Mouse (Mus musculus) midbrain, embryonic 12.5 days (tissue): ENCODE measurements at regions not wholly inside any gene's neighbourhood (a gene's known extent, or its start where the extent isn't known, plus 50 kb on each side); places are given as distances from the start of the nearest gene placed in this dataset.

Experiments
- ATAC-seq: fragments of 200-750 bp; cut with Nextera tagmentation; 2 replicates; pipeline ENCODE4 v1.8.0; 2017; ENCODE audit warnings: low read depth, moderate TSS enrichment, moderate library complexity; ENCODE audit not compliant: low FRiP score
- H3K27ac ChIP-seq: fragments of 300-500 bp; sonication (generic); replicated peaks from 2 replicates; pipeline ENCODE4 v1.5.1; 2016; ENCODE audit warnings: mild to moderate bottlenecking
- H3K27me3 ChIP-seq: fragments of 300-500 bp; sonication (generic); 2 replicates; pipeline ENCODE4 v1.6.1; 2016; ENCODE audit warnings: mild to moderate bottlenecking
- H3K36me3 ChIP-seq: fragments of 300-500 bp; sonication (generic); 2 replicates; pipeline ENCODE4 v1.6.1; 2016
- H3K4me1 ChIP-seq: fragments of 300-500 bp; sonication (generic); 2 replicates; pipeline ENCODE4 v1.6.1; 2016
- H3K4me2 ChIP-seq: fragments of 300-500 bp; sonication (generic); replicated peaks from 2 replicates; pipeline ENCODE4 v1.6.1; 2016; ENCODE audit warnings: mild to moderate bottlenecking, moderate library complexity
- H3K4me3 ChIP-seq: fragments of 300-500 bp; sonication (generic); 2 replicates; pipeline ENCODE4 v1.5.1; 2016; ENCODE audit warnings: mild to moderate bottlenecking
- H3K9ac ChIP-seq: fragments of 300-500 bp; sonication (generic); replicated peaks from 2 replicates; pipeline ENCODE4 v1.6.1; 2016; ENCODE audit warnings: mild to moderate bottlenecking, moderate library complexity
- H3K9me3 ChIP-seq: fragments of 300-500 bp; sonication (generic); 2 replicates; pipeline ENCODE4 v1.6.1; 2016; ENCODE audit warnings: mild to moderate bottlenecking
- WGBS: fragments of 180-500 bp; shearing (Covaris S2); methylation state at CpG from one replicate; pipeline ENCODE4 v1.1.7; 2016; 5-methylcytosine and 5-hydroxymethylcytosine counted together

- Histone ChIP-seq H3K4me3 (no peak overlapping the region), H3K4me1 (peaks cover 31% of the 10 kb centered on the region), H3K9me3 (no peaks in the 10 kb centered on the region), H3K36me3 (no peaks in the 10 kb centered on the region), H3K27me3 (peaks cover 28% of the 10 kb centered on the region), H3K27ac (no peak overlapping the region), H3K4me2 (no peak overlapping the region), H3K9ac (no peak overlapping the region)
- no peak for ATAC-seq
- 38% methylated on average over 6 of the region's 6 CpGs for WGBS
These were observed 147.5 kb downstream of the Rybp start for GRCm38 (mm10) chr6:100139809-100140208.

- peaks cover 29% of the 10 kb centered on the region for H3K27me3 ChIP-seq
- no peak overlapping the region for H3K27ac ChIP-seq
- H3K9me3 ChIP-seq = no peaks in the 10 kb centered on the region
- H3K9ac ChIP-seq = no peak overlapping the region
- no peak overlapping the region for H3K4me3 ChIP-seq
- WGBS = 98% methylated on average over 2 of the region's 2 CpGs
- no peak for ATAC-seq
- H3K4me2 ChIP-seq = no peak overlapping the region
- H3K36me3 ChIP-seq = no peaks in the 10 kb centered on the region
- peaks cover 21% of the 10 kb centered on the region for H3K4me1 ChIP-seq
These were observed 148.6 kb downstream of the Rybp start for GRCm38 (mm10) chr6:100138659-100139058.

- H3K27me3 ChIP-seq = peaks cover 16% of the 10 kb centered on the region
- H3K4me1 ChIP-seq = peaks cover 18% of the 10 kb centered on the region
- H3K9ac ChIP-seq = no peak overlapping the region
- H3K4me3 ChIP-seq = no peak overlapping the region
- no peaks in the 10 kb centered on the region for H3K36me3 ChIP-seq
- H3K9me3 ChIP-seq = no peaks in the 10 kb centered on the region
- WGBS = 39% methylated on average over 2 of the region's 2 CpGs
- no peak overlapping the region for H3K27ac ChIP-seq
- no peak overlapping the region for H3K4me2 ChIP-seq
- no peak for ATAC-seq
These were observed 152.1 kb downstream of the Rybp start for GRCm38 (mm10) chr6:100135177-100135576.

DNA sequence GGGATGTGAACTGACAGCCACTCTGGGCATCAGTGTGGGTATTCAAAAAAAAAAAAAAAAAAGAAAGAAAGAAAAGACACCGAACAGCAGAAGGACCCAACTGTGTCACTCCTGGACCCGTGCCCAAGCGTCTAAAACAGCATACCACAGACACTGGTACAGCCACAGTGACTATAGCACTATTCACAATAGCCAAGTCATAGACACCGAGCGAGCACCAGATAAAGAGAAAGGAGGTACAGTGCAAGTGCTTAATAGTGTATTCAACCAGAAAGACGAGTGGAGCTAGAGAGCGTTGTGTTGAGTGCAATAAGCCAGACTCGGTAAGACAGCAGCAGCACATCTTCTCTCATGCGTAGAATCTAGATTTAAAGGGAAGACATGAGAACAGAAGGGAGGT lies 153.3 kb downstream of the Rybp start:
- H3K27ac ChIP-seq = no peak overlapping the region
- peaks cover 13% of the 10 kb centered on the region for H3K4me1 ChIP-seq
- H3K4me3 ChIP-seq = no peak overlapping the region
- peaks cover 22% of the 10 kb centered on the region for H3K27me3 ChIP-seq
- H3K4me2 ChIP-seq = no peak overlapping the region
- H3K36me3 ChIP-seq = no peaks in the 10 kb centered on the region
- ATAC-seq = no peak
- H3K9ac ChIP-seq = no peak overlapping the region
- H3K9me3 ChIP-seq = no peaks in the 10 kb centered on the region
- 72% methylated on average over 9 of the region's 9 CpGs for WGBS

GRCm38 (mm10) chr6:100132916-100133600 lies 154.2 kb downstream of the Rybp start:
- 51% methylated on average over 4 of the region's 4 CpGs for WGBS
- 0 out of 2 replicates have a peak, but pooled peaks have one; percentile 52 for ATAC-seq
- Histone ChIP-seq H3K27ac (0 out of 2 replicates have a peak overlapping the region, but pooled peaks have one; percentile 6), H3K27me3 (peaks cover 26% of the 10 kb centered on the region), H3K9me3 (no peaks in the 10 kb centered on the region), H3K4me3 (no peak overlapping the region), H3K4me1 (peaks cover 13% of the 10 kb centered on the region), H3K4me2 (no peak overlapping the region), H3K36me3 (no peaks in the 10 kb centered on the region), H3K9ac (no peak overlapping the region)

- H3K4me3 ChIP-seq = no peak overlapping the region
- no peak overlapping the region for H3K4me2 ChIP-seq
- H3K27me3 ChIP-seq = peaks cover 40% of the 10 kb centered on the region
- 51% methylated on average over 15 of the region's 15 CpGs for WGBS
- ATAC-seq = peak; percentile 44; the same call in 1 of the 2 replicates
- H3K36me3 ChIP-seq = no peaks in the 10 kb centered on the region
- no peak overlapping the region for H3K9ac ChIP-seq
- peaks cover 2% of the 10 kb centered on the region; the same call in 1 of the 2 replicates for H3K9me3 ChIP-seq
- H3K4me1 ChIP-seq = peaks cover 13% of the 10 kb centered on the region
- no peak overlapping the region for H3K27ac ChIP-seq
These were observed 159.8 kb downstream of the Rybp start for GRCm38 (mm10) chr6:100127221-100128143.

GRCm38 (mm10) chr6:100126736-100127135 lies 160.5 kb downstream of the Rybp start:
- 49% methylated on average over 8 of the region's 8 CpGs for WGBS
- ATAC-seq = no peak
- peaks cover 13% of the 10 kb centered on the region for H3K4me1 ChIP-seq

DNA sequence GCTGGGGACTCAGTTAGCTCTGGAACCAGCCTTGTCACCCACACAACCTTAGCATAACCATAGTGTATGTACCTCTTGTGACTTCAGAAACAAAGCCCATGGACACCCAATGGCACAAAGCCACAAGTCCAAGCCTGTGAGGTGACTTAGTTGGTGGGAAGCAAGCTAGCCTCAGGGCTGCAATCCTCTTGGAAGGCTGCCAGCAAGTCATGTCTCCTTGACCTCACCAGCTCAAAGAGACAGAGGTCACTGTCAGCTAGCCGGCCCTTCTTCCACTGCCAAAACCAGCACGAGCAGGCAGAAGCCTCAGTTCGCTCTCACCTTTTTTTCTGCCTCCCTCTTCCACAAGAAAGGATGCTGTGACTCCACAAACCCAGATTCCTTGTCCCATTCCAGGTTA lies 161.0 kb downstream of the Rybp start:
- peaks cover 45% of the 10 kb centered on the region for H3K27me3 ChIP-seq
- no peak overlapping the region for H3K4me2 ChIP-seq
- no peak overlapping the region for H3K27ac ChIP-seq
- H3K4me3 ChIP-seq = no peak overlapping the region
- WGBS = 68% methylated on average over 3 of the region's 3 CpGs
- no peak for ATAC-seq
- H3K36me3 ChIP-seq = no peaks in the 10 kb centered on the region
- no peak overlapping the region for H3K9ac ChIP-seq
- H3K9me3 ChIP-seq = peaks cover 2% of the 10 kb centered on the region; the same call in 1 of the 2 replicates
- peaks cover 13% of the 10 kb centered on the region for H3K4me1 ChIP-seq

More at GRCm38 (mm10) chr6:100126736-100127135, 160.5 kb downstream of the Rybp start:
- H3K4me2 ChIP-seq = no peak overlapping the region
- H3K36me3 ChIP-seq = no peaks in the 10 kb centered on the region
- no peak overlapping the region for H3K4me3 ChIP-seq
- H3K9me3 ChIP-seq = peaks cover 2% of the 10 kb centered on the region; the same call in 1 of the 2 replicates
- H3K9ac ChIP-seq = no peak overlapping the region
- no peak overlapping the region for H3K27ac ChIP-seq
- H3K27me3 ChIP-seq = peaks cover 42% of the 10 kb centered on the region

- Histone ChIP-seq H3K9ac (no peak overlapping the region), H3K27ac (no peak overlapping the region), H3K4me3 (no peak overlapping the region), H3K4me1 (peaks cover 16% of the 10 kb centered on the region), H3K9me3 (peaks cover 2% of the 10 kb centered on the region; the same call in 1 of the 2 replicates), H3K4me2 (no peak overlapping the region), H3K36me3 (no peaks in the 10 kb centered on the region), H3K27me3 (peaks cover 26% of the 10 kb centered on the region)
- WGBS = 56% methylated on average over 6 of the region's 6 CpGs
- ATAC-seq = no peak
These were observed 166.0 kb downstream of the Rybp start for GRCm38 (mm10) chr6:100121240-100121639.

DNA sequence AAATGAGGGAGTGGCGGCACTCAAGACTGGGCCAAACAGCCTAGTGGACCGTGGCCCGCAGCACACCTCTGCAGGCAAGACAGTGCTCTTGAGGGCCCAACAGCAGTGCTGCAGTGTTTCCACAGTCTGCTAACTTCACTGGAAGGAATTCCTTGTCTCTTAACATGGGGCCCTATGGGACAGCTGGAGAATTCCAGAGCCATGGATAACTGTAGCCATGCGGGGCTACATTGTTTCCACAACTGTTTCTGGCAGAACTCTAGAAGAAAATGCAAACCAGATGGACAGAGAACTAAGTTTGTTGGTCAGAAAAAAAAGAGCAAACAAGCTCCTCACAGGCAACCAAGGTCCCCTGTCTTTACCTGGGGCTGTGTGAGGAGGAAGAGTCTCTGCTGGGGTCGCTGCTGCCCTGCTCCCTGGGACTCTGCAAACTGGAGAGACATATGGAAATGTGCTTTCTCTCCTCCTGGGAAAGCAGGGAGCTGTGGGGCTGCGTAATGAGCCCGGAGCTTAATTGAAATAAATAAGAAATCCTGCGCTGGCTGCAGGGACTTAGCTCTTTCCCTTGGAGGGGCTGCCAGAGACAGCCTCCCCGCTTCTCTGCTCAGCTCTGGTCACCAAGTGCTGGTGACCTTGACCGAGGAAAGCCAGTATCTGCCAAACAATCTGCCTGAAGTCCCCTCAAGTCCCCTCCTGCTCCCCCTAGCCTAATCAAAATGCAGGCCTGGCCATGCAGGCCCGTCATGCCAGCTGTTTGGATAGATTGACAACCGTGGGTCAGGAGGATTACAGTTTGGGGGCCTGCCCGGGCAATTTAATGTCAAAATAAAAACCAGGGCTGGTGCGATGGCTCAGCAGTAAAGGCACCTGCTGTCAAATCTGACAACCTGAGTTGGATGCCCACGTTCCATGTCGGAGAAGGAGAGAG lies 167.0 kb downstream of the Rybp start:
- peaks cover under 1% of the 10 kb centered on the region; the same call in 1 of the 2 replicates for H3K9me3 ChIP-seq
- peak overlapping the region; percentile 35; the same call in 1 of the 2 replicates for H3K27ac ChIP-seq
- no peak overlapping the region for H3K9ac ChIP-seq
- H3K27me3 ChIP-seq = peaks cover 32% of the 10 kb centered on the region
- peaks cover 16% of the 10 kb centered on the region for H3K4me1 ChIP-seq
- ATAC-seq = 0 out of 2 replicates have a peak, but pooled peaks have one; percentile 49
- H3K4me3 ChIP-seq = no peak overlapping the region
- 48% methylated on average over 16 of the region's 16 CpGs for WGBS
- no peaks in the 10 kb centered on the region for H3K36me3 ChIP-seq
- no peak overlapping the region for H3K4me2 ChIP-seq

GRCm38 (mm10) chr6:100117084-100117483 lies 170.2 kb downstream of the Rybp start:
- H3K4me1 ChIP-seq = peaks cover 16% of the 10 kb centered on the region
- whole genome bisulfite sequencing = 88% methylated on average over 3 of the region's 3 CpGs
- H3K36me3 ChIP-seq = no peaks in the 10 kb centered on the region
- no peak for ATAC-seq
- no peak overlapping the region for H3K9ac ChIP-seq
- no peaks in the 10 kb centered on the region for H3K9me3 ChIP-seq
- H3K27me3 ChIP-seq = peaks cover 27% of the 10 kb centered on the region
- H3K4me2 ChIP-seq = no peak overlapping the region
- H3K27ac ChIP-seq = no peak overlapping the region
- H3K4me3 ChIP-seq = no peak overlapping the region
